Mouse (Mus musculus): ENCODE measurements at regions not wholly inside any gene's neighbourhood (a gene's known extent, or its start where the extent isn't known, plus 50 kb on each side); places are given as distances from the start of the nearest gene placed in this dataset.
A peak's percentile ranks its signal among the peaks of the same experiment; 100 is the strongest.

- DNase-seq (ENCODE audit: low spot score): no peak
These were observed 74.0 kb downstream of the Rhcg start for GRCm38 (mm10) chr7:79543231-79544071.

- no peak for DNase-seq (ENCODE audit: low spot score)
These were observed 75.0 kb downstream of the Rhcg start for GRCm38 (mm10) chr7:79542379-79543015.

GRCm38 (mm10) chr7:79540246-79540645 is 74.1 kb upstream of the Polg start:
- no peak for DNase-seq (ENCODE audit: low spot score)

- DNase-seq (ENCODE audit: low spot score): no peak
These were observed 73.3 kb upstream of the Polg start for GRCm38 (mm10) chr7:79539426-79539825.

GRCm38 (mm10) chr7:79536157-79536641 is 70.0 kb upstream of the Polg start:
- DNase-seq (ENCODE audit: low spot score): no peak

- DNase-seq (ENCODE audit: low spot score): no peak
These were observed 69.3 kb upstream of the Polg start for GRCm38 (mm10) chr7:79535251-79536111.

- DNase-seq (ENCODE audit: low spot score): no peak
These were observed 68.7 kb upstream of the Polg start for GRCm38 (mm10) chr7:79534819-79535218.

- no peak for DNase-seq (ENCODE audit: low spot score)
These were observed 68.2 kb upstream of the Polg start for GRCm38 (mm10) chr7:79534381-79534780.

GRCm38 (mm10) chr7:79532626-79533140 is 66.5 kb upstream of the Polg start:
- no peak for DNase-seq (ENCODE audit: low spot score)

GRCm38 (mm10) chr7:79531551-79532356 is 65.6 kb upstream of the Polg start:
- no peak for DNase-seq (ENCODE audit: low spot score)

GRCm38 (mm10) chr7:79531142-79531541 is 65.0 kb upstream of the Polg start:
- no peak for DNase-seq (ENCODE audit: low spot score)

- DNase-seq (ENCODE audit: low spot score): no peak
These were observed 63.3 kb upstream of the Polg start for GRCm38 (mm10) chr7:79529480-79529879.

- no peak for DNase-seq (ENCODE audit: low spot score)
These were observed 61.8 kb upstream of the Polg start for GRCm38 (mm10) chr7:79527984-79528383.

- no peak for DNase-seq (ENCODE audit: low spot score)
These were observed 59.8 kb upstream of the Polg start for GRCm38 (mm10) chr7:79525690-79526630.

- DNase-seq (ENCODE audit: low spot score): no peak
These were observed 58.8 kb upstream of the Polg start for GRCm38 (mm10) chr7:79524921-79525320.

- no peak for DNase-seq (ENCODE audit: low spot score)
These were observed 57.5 kb upstream of the Polg start for GRCm38 (mm10) chr7:79523696-79524095.

GRCm38 (mm10) chr7:79522046-79522445 is 55.9 kb upstream of the Polg start:
- DNase-seq (ENCODE audit: low spot score): no peak

GRCm38 (mm10) chr7:79521259-79521658 is 55.1 kb upstream of the Polg start:
- DNase-seq (ENCODE audit: low spot score): no peak

- DNase-seq (ENCODE audit: low spot score): peak; percentile 29
These were observed 54.1 kb upstream of the Polg start for GRCm38 (mm10) chr7:79520222-79520710.

GRCm38 (mm10) chr7:79518928-79519327 is 52.8 kb upstream of the Polg start:
- no peak for DNase-seq (ENCODE audit: low spot score)

Measured in urinary bladder, postnatal 14 days (tissue).